Mouse (Mus musculus) ES-E14 (cell line): ENCODE measurements around the gene Treml4. TPM values are rescaled to one million over a fixed set of nuclear protein-coding genes. Genes with fewer than 3 reads are reported as not detected.

Experiments
- DNase-seq: peaks from one replicate; pipeline ENCODE4 v3.0.0-alpha.2; 2013; ENCODE audit warnings: low read depth, low spot score
- H3K27ac ChIP-seq: 2 replicates; pipeline ENCODE4 v1.5.1; 2012; ENCODE audit warnings: low read depth, mild to moderate bottlenecking, low read length, moderate library complexity, mixed read lengths; ENCODE audit not compliant: poor library complexity, insufficient read depth, severe bottlenecking
- H3K36me3 ChIP-seq: 2 replicates; pipeline ENCODE4 v1.6.1; 2012; ENCODE audit warnings: mild to moderate bottlenecking, low read length, moderate library complexity, mixed read lengths; ENCODE audit not compliant: control insufficient read depth, poor library complexity, insufficient read depth, severe bottlenecking
- H3K4me1 ChIP-seq, 2 experiments: fragments of 150-350 bp in 1 of 2; sonication (generic) in 1 of 2; 2 replicates each; pipeline ENCODE4 v1.6.1; 2012; ENCODE audit warnings: low read length in 2 of 2, mild to moderate bottlenecking in 1 of 2, mixed read lengths in 1 of 2; ENCODE audit not compliant: control insufficient read depth in 2 of 2, insufficient read depth in 2 of 2, poor library complexity in 1 of 2
- H3K4me3 ChIP-seq, 2 experiments: fragments of 150-350 bp in 1 of 2; sonication (generic) in 1 of 2; 2 replicates each; pipeline ENCODE4 v1.5.1; 2012; ENCODE audit warnings: low read length in 2 of 2, low read depth in 1 of 2, mild to moderate bottlenecking in 1 of 2, mixed read lengths in 1 of 2; ENCODE audit not compliant: insufficient read depth in 1 of 2, poor library complexity in 1 of 2, severe bottlenecking in 1 of 2
- H3K9ac ChIP-seq: 2 replicates; pipeline ENCODE4 v1.6.1; 2012; ENCODE audit warnings: low read depth, mild to moderate bottlenecking, low read length, mixed read lengths; ENCODE audit not compliant: poor library complexity, insufficient read depth, severe bottlenecking
- H3K9me3 ChIP-seq: fragments of 150-350 bp; sonication (generic); 2 replicates; pipeline ENCODE4 v1.6.1; 2012; ENCODE audit warnings: low read depth, mild to moderate bottlenecking, low read length; ENCODE audit not compliant: control insufficient read depth, insufficient read depth
- CHD2 ChIP-seq: IDR thresholded peaks from 2 replicates; pipeline ENCODE4 v1.6.1; 2014; ENCODE audit warnings: mild to moderate bottlenecking, low read depth, low read length, inconsistent platforms
- HCFC1 ChIP-seq: IDR thresholded peaks from 2 replicates; pipeline ENCODE4 v1.6.1; 2012; ENCODE audit warnings: low read length, inconsistent platforms, borderline replicate concordance; ENCODE audit not compliant: insufficient read depth
- MAFK ChIP-seq: IDR thresholded peaks from 2 replicates; pipeline ENCODE4 v1.6.1; 2014; ENCODE audit warnings: mild to moderate bottlenecking, low read depth, low read length, inconsistent platforms; ENCODE audit not compliant: insufficient read depth
- ZC3H11A ChIP-seq: IDR thresholded peaks from 2 replicates; pipeline ENCODE4 v1.6.1; 2012; ENCODE audit warnings: low read depth, mild to moderate bottlenecking, inconsistent platforms, low read length, borderline replicate concordance
- ZNF384 ChIP-seq: IDR thresholded peaks from 2 replicates; pipeline ENCODE4 v1.6.1; 2012; ENCODE audit warnings: low read depth, low read length, inconsistent platforms
- in situ Hi-C, 2 experiments: fragments of 600-800 bp; cut with MboI; formaldehyde crosslinking; loops; one replicate each; pipeline ENCODE4 v1.15.1; 2025; ENCODE audit warnings: low sequenced_read_pairs in 2 of 2, inconsistent platforms in 1 of 2; ENCODE audit not compliant: unreplicated experiment in 2 of 2
- total RNA-seq: library from RNA; depleted of rRNA; stranded (reverse); fragments of 300-350 nt; gene quantifications from 2 replicates; pipeline ENCODE4 v1.2.3, GENCODE M21; 2012

Gene Treml4
- total RNA-seq, 1 experiment: 0.22 TPM

- Histone ChIP-seq H3K4me1 (peaks cover 0 to 4% of the 10 kb centered on the region in 2 experiments; a peak in 2 of 4 replicates), H3K27ac (no peak overlapping the region), H3K9me3 (no peaks in the 10 kb centered on the region), H3K9ac (no peak overlapping the region), H3K4me3 (no peak overlapping the region), H3K36me3 (no peaks in the 10 kb centered on the region)
- no peak for TF ChIP-seq ZNF384
- no peak for DNase-seq
- in situ Hi-C loops: no loop called here
Observed at GRCm38 (mm10) chr17:48293500-48294194, 29.6 kb downstream of the Treml4 start.

DNA sequence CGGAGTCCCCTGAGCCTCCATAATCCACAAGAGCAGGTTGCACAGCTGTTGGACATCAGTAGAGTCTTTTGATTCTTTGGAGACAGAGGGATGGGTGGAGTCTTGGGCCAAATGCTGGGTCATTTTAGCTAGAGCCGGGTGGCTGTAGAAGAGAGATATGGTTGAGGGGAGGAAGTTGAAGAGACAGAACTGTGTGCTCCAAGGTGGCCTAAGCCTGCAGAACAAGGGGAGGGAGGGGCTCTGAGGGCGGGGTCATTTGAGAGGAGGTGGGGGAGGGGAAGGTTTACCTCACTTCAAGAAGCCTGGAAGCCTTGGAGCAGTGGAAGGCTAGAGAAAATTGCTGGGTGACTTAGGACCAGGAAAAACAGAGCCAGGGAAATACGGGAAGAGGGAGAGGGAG is 35.1 kb downstream of the Treml4 start, which contains the start of gene Treml2:
Gene Treml2, plus strand, starts transcription at position 296 of the 400 bp plus-strand sequence.
- H3K27ac ChIP-seq: no peak within 1 kb of the TSS
- no peak within 1 kb of the TSS for H3K9ac ChIP-seq
- peaks cover 0 to 13% of the 10 kb centered on the region in 2 experiments; a peak in 2 of 4 replicates for H3K4me1 ChIP-seq
- no peaks in the 10 kb centered on the region for H3K9me3 ChIP-seq
- peak; percentile 63 for DNase-seq
- H3K4me3 ChIP-seq: no peak within 1 kb of the TSS
- H3K36me3 ChIP-seq: no peaks in the 10 kb centered on the region
- TF ChIP-seq MAFK (no peak), ZNF384 (no peak)
- in situ Hi-C loops: no loop called here

DNA sequence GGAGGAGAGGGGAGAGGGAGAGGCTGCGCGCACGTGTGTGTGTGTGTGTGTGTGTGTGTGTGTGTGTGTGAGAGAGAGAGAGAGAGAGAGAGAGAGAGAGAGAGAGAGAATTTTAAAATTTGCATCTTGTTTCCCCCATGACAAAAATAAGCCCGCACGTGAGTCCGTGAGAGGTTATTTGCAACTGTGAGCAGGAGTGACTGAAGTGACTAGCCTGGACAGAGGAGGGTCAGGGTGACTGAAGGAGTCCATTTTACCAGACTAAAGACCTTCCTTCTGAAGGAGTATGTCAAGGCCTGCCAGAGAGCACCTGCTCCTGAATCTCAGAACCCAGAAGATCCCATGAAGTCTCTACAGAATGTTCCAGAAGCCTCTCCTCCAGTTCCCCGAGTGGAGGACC is 35.7 kb downstream of the Treml4 start:
- Histone ChIP-seq H3K27ac (no peak overlapping the region), H3K9me3 (no peaks in the 10 kb centered on the region), H3K9ac (no peak overlapping the region), H3K4me1 (peaks cover 0 to 13% of the 10 kb centered on the region in 2 experiments; a peak in 2 of 4 replicates), H3K4me3 (no peak overlapping the region), H3K36me3 (no peaks in the 10 kb centered on the region)
- in situ Hi-C loops: no loop called here
- no peak for DNase-seq
- TF ChIP-seq HCFC1 (no peak), MAFK (no peak), CHD2 (no peak), ZNF384 (no peak)

DNA sequence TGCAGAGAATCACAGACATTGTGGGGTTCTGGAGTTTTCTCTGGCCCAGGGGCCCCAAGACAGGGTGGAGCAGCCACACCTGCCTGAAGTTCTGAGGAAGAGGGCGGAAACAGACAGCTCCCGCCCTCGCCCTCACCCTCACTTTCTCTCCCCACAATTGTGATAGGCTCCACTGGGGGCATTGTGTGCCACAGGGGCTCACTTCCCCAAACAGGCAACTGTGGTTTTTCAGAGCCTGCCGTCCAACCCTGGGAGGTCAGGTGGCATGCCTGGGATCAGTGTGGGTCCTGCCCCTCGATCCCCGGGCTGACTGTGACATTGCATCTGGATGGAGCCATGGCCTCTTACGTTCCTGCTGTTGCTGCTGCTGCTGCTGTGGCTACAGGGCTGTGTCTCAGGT is 36.1 kb downstream of the Treml4 start:
- DNase-seq: no peak

GRCm38 (mm10) chr17:48300861-48301260 is 36.8 kb downstream of the Treml4 start:
- Histone ChIP-seq H3K27ac (no peak overlapping the region; the same call in 1 of the 2 replicates), H3K4me1 (peaks cover 0 to 13% of the 10 kb centered on the region in 2 experiments; a peak in 2 of 4 replicates), H3K9ac (no peak overlapping the region), H3K36me3 (no peaks in the 10 kb centered on the region), H3K4me3 (no peak overlapping the region), H3K9me3 (no peaks in the 10 kb centered on the region)
- in situ Hi-C loops: no loop called here
- no peak for DNase-seq
- no peak for TF ChIP-seq ZNF384
- TF ChIP-seq CHD2: no peak
- TF ChIP-seq ZC3H11A: no peak
- no peak for TF ChIP-seq MAFK
- TF ChIP-seq HCFC1: no peak

More for the DNA sequence above, 36.1 kb downstream of the Treml4 start:
- H3K9ac ChIP-seq: no peak overlapping the region
- in situ Hi-C loops: no loop called here
- peaks cover 0 to 13% of the 10 kb centered on the region in 2 experiments; a peak in 2 of 4 replicates for H3K4me1 ChIP-seq
- TF ChIP-seq MAFK (no peak), HCFC1 (no peak), ZNF384 (no peak), CHD2 (no peak), ZC3H11A (no peak)
- no peaks in the 10 kb centered on the region for H3K9me3 ChIP-seq
- no peak overlapping the region for H3K27ac ChIP-seq
- H3K4me3 ChIP-seq: no peak overlapping the region
- no peaks in the 10 kb centered on the region for H3K36me3 ChIP-seq
